Mouse (Mus musculus) heart, embryonic 14.5 days (tissue): ENCODE measurements around the gene Soga1. TPM values are rescaled to one million over a fixed set of nuclear protein-coding genes. Genes with fewer than 3 reads are reported as not detected.

ENCODE experiments used
- ATAC-seq: fragments of 200-750 bp; cut with Nextera tagmentation; 2 replicates; pipeline ENCODE4 v1.8.0; 2017; ENCODE audit warnings: low read depth, moderate TSS enrichment; ENCODE audit not compliant: insufficient number of reproducible peaks, insufficient read depth, low FRiP score
- H3K27ac ChIP-seq, 2 experiments: fragments of 200-500 bp in 1 of 2; fragments of 300-500 bp in 1 of 2; sonication (generic) in 1 of 2; replicated peaks in 1 of 2; 2 replicates each; pipeline ENCODE4 v1.5.1; 2012 to 2014; ENCODE audit warnings: low read depth in 2 of 2, low read length in 2 of 2, control low read depth in 1 of 2, mild to moderate bottlenecking in 1 of 2, mixed read lengths in 1 of 2; ENCODE audit not compliant: control insufficient read depth in 1 of 2, insufficient read depth in 1 of 2
- H3K27me3 ChIP-seq: fragments of 300-500 bp; sonication (generic); 2 replicates; pipeline ENCODE4 v1.6.1; 2014; ENCODE audit warnings: mild to moderate bottlenecking, low read length, control low read depth; ENCODE audit not compliant: control insufficient read depth, insufficient read depth
- H3K36me3 ChIP-seq: fragments of 300-500 bp; sonication (generic); 2 replicates; pipeline ENCODE4 v1.6.1; 2014; ENCODE audit warnings: mild to moderate bottlenecking, control low read depth, low read length, mixed read lengths; ENCODE audit not compliant: control insufficient read depth, insufficient read depth
- H3K4me1 ChIP-seq, 2 experiments: fragments of 200-500 bp in 1 of 2; fragments of 300-500 bp in 1 of 2; sonication (generic) in 1 of 2; 2 replicates each; pipeline ENCODE4 v1.6.1; 2012 to 2014; ENCODE audit warnings: low read length in 2 of 2, control low read depth in 1 of 2, mixed read lengths in 1 of 2; ENCODE audit not compliant: control insufficient read depth in 2 of 2, insufficient read depth in 2 of 2
- H3K4me2 ChIP-seq: fragments of 300-500 bp; sonication (generic); 2 replicates; pipeline ENCODE4 v1.6.1; 2014; ENCODE audit warnings: mild to moderate bottlenecking, low read length
- H3K4me3 ChIP-seq, 2 experiments: fragments of 200-500 bp in 1 of 2; fragments of 300-500 bp in 1 of 2; sonication (generic) in 1 of 2; 2 replicates each; pipeline ENCODE4 v1.5.1; 2012 to 2014; ENCODE audit warnings: low read length in 2 of 2, mild to moderate bottlenecking in 2 of 2, control low read depth in 1 of 2, low read depth in 1 of 2, moderate library complexity in 1 of 2; ENCODE audit not compliant: control insufficient read depth in 1 of 2, insufficient read depth in 1 of 2
- H3K9ac ChIP-seq: fragments of 300-500 bp; sonication (generic); 2 replicates; pipeline ENCODE4 v1.6.1; 2014; ENCODE audit warnings: mild to moderate bottlenecking, low read length
- H3K9me3 ChIP-seq: fragments of 300-500 bp; sonication (generic); 2 replicates; pipeline ENCODE4 v1.6.1; 2016; ENCODE audit warnings: low read length, control low read depth; ENCODE audit not compliant: control insufficient read depth
- WGBS: fragments of 180-500 bp; shearing (Covaris S2); extraction: QIAGEN DNeasy Blood & Tissue Kit; methylation state at CpG from one replicate; pipeline ENCODE4 v1.1.7; 2014; 5-methylcytosine and 5-hydroxymethylcytosine counted together
- polyA plus RNA-seq: library from polyadenylated mRNA; unstranded; fragments of >200 nt; fragmentation: Nextera tagmentation; extraction: Ambion mirVana; gene quantifications from 2 replicates; pipeline ENCODE4 v1.2.1, GENCODE M21; 2014

Gene Soga1
- polyA plus RNA-seq, 1 experiment from 2014 or later = 5.0 TPM

DNA sequence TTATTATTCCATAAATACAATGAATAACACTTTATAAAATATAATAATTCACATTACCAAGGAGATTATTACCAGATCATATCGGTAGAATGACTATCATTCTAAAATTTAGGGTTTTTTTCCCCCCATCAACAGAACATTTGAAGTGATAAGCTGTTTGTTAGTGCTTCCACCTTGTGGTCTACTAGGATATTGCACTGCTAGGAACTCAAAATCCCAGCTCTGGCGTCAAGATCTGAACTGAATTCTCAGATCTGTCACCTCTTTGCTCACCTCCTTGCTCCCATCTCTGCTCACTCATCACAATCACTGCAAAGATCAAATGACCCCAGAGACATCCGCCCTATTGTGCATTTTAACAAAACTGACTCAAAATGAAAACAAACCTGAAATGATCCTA, 37.9 kb upstream of the Soga1 start:
- no peaks in the 10 kb centered on the region for H3K4me1 ChIP-seq
- no peak overlapping the region for H3K9ac ChIP-seq
- no peaks in the 10 kb centered on the region for H3K9me3 ChIP-seq
- 18% methylated on average over 3 of the region's 3 CpGs for WGBS
- H3K27me3 ChIP-seq = no peaks in the 10 kb centered on the region
- ATAC-seq = no peak
- H3K36me3 ChIP-seq = peaks cover 61% of the 10 kb centered on the region
- H3K4me3 ChIP-seq = no peak overlapping the region
- no peak overlapping the region for H3K27ac ChIP-seq
- no peak overlapping the region for H3K4me2 ChIP-seq

DNA sequence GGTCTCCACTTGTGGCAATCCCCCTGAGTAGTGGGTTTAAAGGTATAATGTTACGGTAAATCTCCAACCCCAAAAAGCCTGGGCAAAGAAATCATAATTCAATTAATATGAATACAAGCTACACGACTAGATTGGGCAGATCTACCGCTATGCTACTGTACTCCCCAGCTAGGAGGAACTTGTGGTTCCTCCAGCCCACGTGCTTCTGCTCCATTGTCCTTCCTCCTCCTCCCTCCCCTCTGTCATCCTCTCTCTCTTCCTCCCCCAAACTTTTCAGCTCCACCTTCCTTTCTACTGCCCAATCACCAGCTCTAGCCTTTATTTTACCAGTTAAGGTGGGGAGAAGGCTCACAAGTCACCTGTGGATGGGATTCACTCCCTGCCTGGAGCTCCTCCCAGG, 29.2 kb upstream of the Soga1 start:
- Histone ChIP-seq H3K9ac (no peak overlapping the region), H3K9me3 (no peaks in the 10 kb centered on the region), H3K4me2 (no peak overlapping the region), H3K27ac (no peak overlapping the region), H3K4me3 (no peak overlapping the region), H3K36me3 (peaks cover 75% of the 10 kb centered on the region), H3K27me3 (no peaks in the 10 kb centered on the region), H3K4me1 (no peaks in the 10 kb centered on the region)
- WGBS = 87% methylated on average over 4 of the region's 4 CpGs
- ATAC-seq = no peak

DNA sequence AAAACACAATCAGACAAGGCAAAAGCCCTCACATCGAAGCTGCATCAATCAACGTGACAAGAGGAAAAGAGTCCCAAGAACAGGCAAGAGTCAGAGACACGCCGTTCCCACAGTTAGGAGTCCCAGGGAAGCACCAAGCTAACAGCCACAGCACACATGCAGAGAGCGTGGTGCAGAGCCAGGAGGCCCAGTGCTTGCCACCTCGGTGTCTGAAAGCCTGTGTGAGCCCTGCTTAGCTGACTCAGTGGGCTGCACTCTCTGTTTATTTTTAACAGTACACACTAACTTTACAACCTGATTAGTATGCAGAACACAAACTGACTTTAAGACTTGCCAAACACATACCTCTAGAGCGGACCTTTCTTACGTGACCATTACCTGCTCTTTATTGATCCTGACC, 25.4 kb upstream of the Soga1 start:
- Histone ChIP-seq H3K36me3 (peaks cover 64% of the 10 kb centered on the region), H3K4me3 (no peak overlapping the region)

GRCm38 (mm10) chr2:157102256-157102655, 23.2 kb upstream of the Soga1 start:
- H3K4me3 ChIP-seq = no peak overlapping the region
- peaks cover 2 to 4% of the 10 kb centered on the region in 2 experiments; a peak in 1 of 4 replicates for H3K4me1 ChIP-seq
- H3K27me3 ChIP-seq = no peaks in the 10 kb centered on the region
- peaks cover 49% of the 10 kb centered on the region for H3K36me3 ChIP-seq
- ATAC-seq = no peak
- no peak overlapping the region for H3K27ac ChIP-seq
- H3K9ac ChIP-seq = no peak overlapping the region
- WGBS = 38% methylated on average over 2 of the region's 2 CpGs
- no peak overlapping the region for H3K4me2 ChIP-seq
- no peaks in the 10 kb centered on the region for H3K9me3 ChIP-seq

More for the DNA sequence above, 25.4 kb upstream of the Soga1 start:
- 90% methylated on average over 8 of the region's 8 CpGs for WGBS
- no peak for ATAC-seq
- Histone ChIP-seq H3K4me1 (peaks cover 0 to 4% of the 10 kb centered on the region in 2 experiments; a peak in 1 of 4 replicates), H3K27ac (no peak overlapping the region), H3K9me3 (no peaks in the 10 kb centered on the region), H3K9ac (no peak overlapping the region), H3K27me3 (no peaks in the 10 kb centered on the region), H3K4me2 (no peak overlapping the region)

GRCm38 (mm10) chr2:157101650-157102049, 22.6 kb upstream of the Soga1 start:
- H3K4me1 ChIP-seq = peaks cover 2 to 4% of the 10 kb centered on the region in 2 experiments; a peak in 1 of 4 replicates
- H3K36me3 ChIP-seq = peaks cover 45% of the 10 kb centered on the region
- WGBS = 95% methylated on average over 9 of the region's 9 CpGs
- H3K27me3 ChIP-seq = no peaks in the 10 kb centered on the region
- no peak overlapping the region for H3K4me2 ChIP-seq
- no peak overlapping the region for H3K27ac ChIP-seq
- ATAC-seq = no peak
- no peak overlapping the region for H3K4me3 ChIP-seq
- H3K9me3 ChIP-seq = no peaks in the 10 kb centered on the region
- no peak overlapping the region for H3K9ac ChIP-seq

DNA sequence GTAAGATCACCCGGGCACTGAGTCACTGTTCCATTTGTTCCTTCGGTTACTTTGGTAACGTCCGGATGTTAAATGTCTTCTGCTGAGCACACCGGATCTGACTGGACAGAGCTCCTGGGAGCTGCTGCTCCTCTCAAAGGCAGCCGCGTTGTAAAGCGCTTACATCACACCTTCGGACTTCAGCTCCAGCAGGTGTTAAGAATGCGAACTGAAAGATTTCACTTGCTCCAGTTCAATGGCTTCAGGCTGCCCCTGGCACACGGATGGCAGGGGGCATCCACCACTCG, 21.2 kb upstream of the Soga1 start:
- no peak for ATAC-seq
- no peak overlapping the region for H3K4me3 ChIP-seq
- WGBS = 41% methylated on average over 12 of the region's 12 CpGs
- peaks cover 2 to 4% of the 10 kb centered on the region in 2 experiments; a peak in 1 of 4 replicates for H3K4me1 ChIP-seq
- no peaks in the 10 kb centered on the region for H3K9me3 ChIP-seq
- H3K4me2 ChIP-seq = no peak overlapping the region
- no peak overlapping the region for H3K27ac ChIP-seq
- H3K9ac ChIP-seq = peak overlapping the region; percentile 18; the same call in 1 of the 2 replicates
- H3K36me3 ChIP-seq = peaks cover 40% of the 10 kb centered on the region
- no peaks in the 10 kb centered on the region for H3K27me3 ChIP-seq

- H3K4me1 ChIP-seq = peaks cover 2 to 4% of the 10 kb centered on the region in 2 experiments; a peak in 1 of 4 replicates
- H3K27me3 ChIP-seq = no peaks in the 10 kb centered on the region
- ATAC-seq = no peak; the same call in 1 of the 2 replicates
- H3K9ac ChIP-seq = no peak overlapping the region
- H3K4me3 ChIP-seq = no peak overlapping the region
- peaks cover 40% of the 10 kb centered on the region for H3K36me3 ChIP-seq
- no peaks in the 10 kb centered on the region for H3K9me3 ChIP-seq
- H3K4me2 ChIP-seq = no peak overlapping the region
- WGBS = 51% methylated on average over 12 of the region's 12 CpGs
- H3K27ac ChIP-seq = no peak overlapping the region
Observed at GRCm38 (mm10) chr2:157099532-157100318, 20.7 kb upstream of the Soga1 start.
